Mouse (Mus musculus) lung, embryonic 14.5 days (tissue): ENCODE measurements around the gene Grik5. TPM values are rescaled to one million over a fixed set of nuclear protein-coding genes. Genes with fewer than 3 reads are reported as not detected.

Experiments used
- ATAC-seq: fragments of 200-750 bp; cut with Nextera tagmentation; 2 replicates; pipeline ENCODE4 v1.8.0; 2017; ENCODE audit warnings: mild to moderate bottlenecking, moderate TSS enrichment, moderate library complexity; ENCODE audit not compliant: insufficient read depth
- DNase-seq: peaks from one replicate; pipeline ENCODE4 v3.0.0-alpha.2; 2015
- H3K27ac ChIP-seq: fragments of 300-500 bp; sonication (generic); 2 replicates; pipeline ENCODE4 v1.5.1; 2014; ENCODE audit warnings: low read depth, mild to moderate bottlenecking, moderate library complexity
- H3K27me3 ChIP-seq: fragments of 300-500 bp; sonication (generic); 2 replicates; pipeline ENCODE4 v1.6.1; 2014; ENCODE audit warnings: low read length, control low read depth; ENCODE audit not compliant: insufficient read depth
- H3K36me3 ChIP-seq: fragments of 300-500 bp; sonication (generic); 2 replicates; pipeline ENCODE4 v1.6.1; 2014; ENCODE audit warnings: control low read depth; ENCODE audit not compliant: insufficient read depth
- H3K4me1 ChIP-seq: fragments of 300-500 bp; sonication (generic); 2 replicates; pipeline ENCODE4 v1.6.1; 2014; ENCODE audit warnings: antibody characterized with exemption, control low read depth; ENCODE audit not compliant: insufficient read depth
- H3K4me2 ChIP-seq: fragments of 300-500 bp; sonication (generic); 2 replicates; pipeline ENCODE4 v1.6.1; 2014; ENCODE audit warnings: mild to moderate bottlenecking
- H3K4me3 ChIP-seq: fragments of 300-500 bp; sonication (generic); 2 replicates; pipeline ENCODE4 v1.5.1; 2014; ENCODE audit warnings: low read depth, low read length
- H3K9ac ChIP-seq: fragments of 300-500 bp; sonication (generic); 2 replicates; pipeline ENCODE4 v1.6.1; 2014
- H3K9me3 ChIP-seq: fragments of 300-500 bp; sonication (generic); 2 replicates; pipeline ENCODE4 v1.6.1; 2016; ENCODE audit warnings: low read depth, low read length, control low read depth
- CTCF ChIP-seq: IDR thresholded peaks from 2 replicates; pipeline ENCODE4 v1.5.1; 2016; ENCODE audit warnings: antibody characterized with exemption, low read depth
- WGBS: fragments of 180-500 bp; shearing (Covaris S2); extraction: QIAGEN DNeasy Blood & Tissue Kit; methylation state at CpG from one replicate; pipeline ENCODE4 v1.1.7; 2014; 5-methylcytosine and 5-hydroxymethylcytosine counted together
- polyA plus RNA-seq: library from polyadenylated mRNA; unstranded; fragments of >200 nt; fragmentation: Nextera tagmentation; extraction: Ambion mirVana; gene quantifications from 2 replicates; pipeline ENCODE4 v1.2.1, GENCODE M21; 2014

Gene Grik5
- polyA plus RNA-seq, result 6.7 and 6.8 TPM in 2 replicates

GRCm38 (mm10) chr7:25071979-25072715 lies at the start of gene Grik5, which contains the start of gene Zfp574:
Gene Grik5 (minus strand): TSS chr7:25072346.
Gene Zfp574 (plus strand): TSS chr7:25072567.
- Histone ChIP-seq H3K36me3 (peaks cover 15% of the 10 kb centered on the region), H3K9ac (peak within 1 kb of the TSS; percentile 79), H3K4me3 (peak within 1 kb of the TSS; percentile 63), H3K4me2 (peak within 1 kb of the TSS; percentile 97), H3K27me3 (no peaks in the 10 kb centered on the region), H3K27ac (peak within 1 kb of the TSS; percentile 83), H3K4me1 (peaks cover 14% of the 10 kb centered on the region), H3K9me3 (no peaks in the 10 kb centered on the region)
- WGBS, result under 1% methylated on average over 24 of the region's 28 CpGs
- no peak for DNase-seq
- no peak for ATAC-seq
- no peak for TF ChIP-seq CTCF

GRCm38 (mm10) chr7:25121240-25121786 lies 49.2 kb upstream of the Grik5 start:
- no peak overlapping the region for H3K4me3 ChIP-seq
- H3K27ac ChIP-seq, result no peak overlapping the region
- 56% methylated on average over 13 of the region's 13 CpGs for WGBS
- H3K4me2 ChIP-seq, result no peak overlapping the region
- no peaks in the 10 kb centered on the region for H3K36me3 ChIP-seq
- no peaks in the 10 kb centered on the region for H3K4me1 ChIP-seq
- no peak for ATAC-seq
- DNase-seq, result no peak
- no peaks in the 10 kb centered on the region for H3K27me3 ChIP-seq
- TF ChIP-seq CTCF, result no peak
- no peaks in the 10 kb centered on the region for H3K9me3 ChIP-seq
- no peak overlapping the region for H3K9ac ChIP-seq

DNA sequence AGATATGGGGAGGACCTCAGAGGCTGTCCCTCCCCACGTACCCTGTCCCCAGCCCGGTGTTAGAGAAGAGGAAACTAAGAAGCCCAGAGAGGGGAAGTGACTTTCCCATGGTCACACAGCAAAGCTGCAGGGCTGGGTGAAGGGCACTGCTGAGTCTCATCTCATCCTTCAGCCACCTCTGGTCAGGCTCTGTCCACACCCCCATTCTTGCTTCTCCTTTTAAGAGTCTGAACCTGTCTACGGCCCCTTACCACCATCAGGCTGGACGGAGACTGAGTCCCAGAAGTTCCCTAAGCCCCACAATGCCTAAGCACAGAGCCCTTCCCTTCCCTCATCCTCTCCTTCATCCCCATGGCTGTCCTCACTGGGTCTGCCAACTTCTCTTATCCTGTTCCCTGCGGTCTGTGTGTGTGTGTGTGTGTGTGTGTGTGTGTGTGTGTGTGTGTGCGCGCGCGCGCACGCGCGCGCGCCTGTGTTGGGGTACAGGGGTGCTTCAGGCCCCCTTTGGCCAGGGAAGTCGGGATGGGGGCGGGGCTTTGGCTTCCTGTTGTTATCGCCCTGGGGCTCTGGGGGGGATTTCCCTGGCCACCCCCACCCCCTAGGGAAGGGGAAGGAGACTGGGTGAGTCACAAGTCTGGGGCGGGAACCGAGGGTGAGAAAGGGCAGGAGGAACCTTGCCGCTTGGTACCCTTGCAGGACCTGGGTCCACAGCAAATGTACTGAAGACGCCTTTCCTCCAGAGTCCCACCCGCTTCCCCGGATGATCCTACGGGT lies 48.1 kb upstream of the Grik5 start:
- Histone ChIP-seq H3K4me2 (no peak overlapping the region), H3K27ac (no peak overlapping the region), H3K27me3 (no peaks in the 10 kb centered on the region), H3K36me3 (no peaks in the 10 kb centered on the region), H3K9ac (no peak overlapping the region), H3K9me3 (no peaks in the 10 kb centered on the region), H3K4me3 (no peak overlapping the region), H3K4me1 (no peaks in the 10 kb centered on the region)
- TF ChIP-seq CTCF, result no peak
- 55% methylated on average over 25 of the region's 25 CpGs for WGBS
- DNase-seq (no peak), ATAC-seq (no peak)

DNA sequence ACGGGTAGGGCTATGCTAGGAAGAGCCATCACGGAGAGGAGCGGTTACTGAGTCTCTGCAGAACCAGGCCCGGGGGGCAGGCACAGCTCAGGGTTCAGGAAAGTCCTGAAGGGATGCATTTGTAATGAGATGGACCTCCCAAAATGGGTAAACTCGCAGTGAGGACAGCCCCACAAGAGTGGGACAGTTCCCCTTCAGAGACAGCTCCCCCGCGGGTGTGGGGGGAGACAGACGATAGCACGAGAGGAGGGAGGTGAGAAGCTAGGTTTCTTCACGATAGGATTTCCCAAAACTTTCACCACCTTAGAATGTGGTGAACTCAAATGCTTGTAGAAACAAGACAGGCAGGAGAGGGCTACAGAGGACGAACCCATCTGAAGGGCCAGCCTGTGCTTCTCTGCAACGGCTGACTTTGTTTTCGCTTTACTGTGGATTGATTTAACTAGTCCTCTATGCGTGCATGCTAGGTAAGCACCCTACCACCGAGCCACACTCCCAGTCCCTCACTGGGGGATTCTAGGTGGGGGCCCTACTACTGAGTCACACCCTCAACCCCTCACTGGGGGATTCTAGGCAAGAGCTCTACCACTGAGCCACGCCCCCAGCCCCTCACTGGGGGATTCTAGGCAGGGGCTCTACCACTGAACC lies 40.9 kb upstream of the Grik5 start:
- Histone ChIP-seq H3K9me3 (no peaks in the 10 kb centered on the region), H3K36me3 (no peaks in the 10 kb centered on the region), H3K4me2 (no peak overlapping the region), H3K27ac (no peak overlapping the region), H3K4me3 (no peak overlapping the region), H3K9ac (no peak overlapping the region), H3K4me1 (no peaks in the 10 kb centered on the region), H3K27me3 (no peaks in the 10 kb centered on the region)
- no peak for TF ChIP-seq CTCF
- no peak for DNase-seq
- no peak for ATAC-seq
- WGBS, result 78% methylated on average over 16 of the region's 16 CpGs

DNA sequence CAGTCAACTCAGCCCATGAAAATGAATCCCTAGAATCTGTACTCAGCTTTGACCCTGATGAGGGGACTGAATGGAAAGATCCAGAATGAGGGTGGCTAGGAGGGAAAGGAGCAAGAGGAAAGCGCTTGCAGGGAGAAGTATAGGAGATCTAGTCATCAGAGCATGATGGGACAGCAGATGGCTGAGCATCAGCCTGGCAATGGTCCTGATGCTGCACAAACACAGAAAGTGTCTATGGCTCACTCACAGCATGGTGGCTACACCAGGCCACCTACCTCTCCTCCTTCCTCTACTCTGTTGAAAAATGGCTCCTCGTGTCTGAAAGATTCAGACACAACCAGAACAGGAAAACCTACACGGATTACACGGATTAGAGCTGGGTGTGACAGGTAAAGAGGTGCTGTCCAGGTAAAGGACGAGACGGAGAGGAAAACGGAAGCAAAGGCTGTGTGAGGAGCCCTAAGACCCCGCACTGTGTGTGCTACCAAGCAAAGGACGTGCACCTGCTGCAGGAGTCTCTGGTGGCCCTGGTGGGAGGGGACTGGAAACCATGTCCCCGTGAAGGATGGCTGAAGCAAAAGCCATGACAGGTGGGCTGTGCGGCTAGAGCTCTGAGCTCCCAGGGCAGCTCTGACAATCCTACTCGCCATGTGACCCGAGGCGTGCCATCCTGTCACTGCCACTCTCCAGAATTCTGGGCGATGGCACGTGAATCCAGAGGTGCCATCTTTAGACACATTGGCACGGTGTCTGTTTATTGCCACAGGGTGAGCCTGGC lies 40.2 kb upstream of the Grik5 start:
- no peak overlapping the region for H3K27ac ChIP-seq
- no peaks in the 10 kb centered on the region for H3K27me3 ChIP-seq
- no peaks in the 10 kb centered on the region for H3K9me3 ChIP-seq
- no peak overlapping the region for H3K9ac ChIP-seq
- DNase-seq, result no peak
- no peaks in the 10 kb centered on the region for H3K4me1 ChIP-seq
- ATAC-seq, result no peak
- no peak for TF ChIP-seq CTCF
- H3K4me3 ChIP-seq, result no peak overlapping the region
- WGBS, result 75% methylated on average over 17 of the region's 17 CpGs
- no peaks in the 10 kb centered on the region for H3K36me3 ChIP-seq
- H3K4me2 ChIP-seq, result no peak overlapping the region

GRCm38 (mm10) chr7:25110336-25110735 lies 38.2 kb upstream of the Grik5 start:
- no peak for TF ChIP-seq CTCF
- Histone ChIP-seq H3K9ac (no peak overlapping the region), H3K36me3 (no peaks in the 10 kb centered on the region), H3K27ac (no peak overlapping the region), H3K9me3 (no peaks in the 10 kb centered on the region), H3K4me2 (no peak overlapping the region), H3K4me1 (no peaks in the 10 kb centered on the region), H3K4me3 (no peak overlapping the region), H3K27me3 (no peaks in the 10 kb centered on the region)
- ATAC-seq, result no peak
- WGBS, result 67% methylated on average over 9 of the region's 9 CpGs
- DNase-seq, result no peak
